Mouse (Mus musculus) left cerebral cortex, adult 2 months (tissue): Measurements from ENCODE around the gene Siae. TPM values are rescaled to one million over a fixed set of nuclear protein-coding genes. Genes with fewer than 3 reads are reported as not detected.

Experiments used
- DNase-seq, 2 experiments: peaks; one replicate each; pipeline ENCODE4 v3.0.0; 2021 to 2022; ENCODE audit warnings: low spot score in 2 of 2, mixed read lengths in 1 of 2; ENCODE audit errors: extremely low spot score in 1 of 2
- H3K27ac ChIP-seq: fragments of 200-600 bp; 2 replicates; pipeline ENCODE4 v1.8.1; 2022
- H3K4me3 ChIP-seq: fragments of 200-600 bp; 2 replicates; pipeline ENCODE4 v1.8.1; 2022
- CTCF ChIP-seq: fragments of 200-600 bp; IDR thresholded peaks from 2 replicates; pipeline ENCODE4 v1.8.1; 2022; ENCODE audit warnings: antibody characterized with exemption, mild to moderate bottlenecking, moderate library complexity
- intact Hi-C: fragments of 180-260 bp; cut with DNase I; formaldehyde crosslinking; loops from one replicate; pipeline ENCODE4 v1.15.1; 2025
- total RNA-seq, 2 experiments: library from RNA; stranded (reverse); gene quantifications; 2 replicates each; pipeline ENCODE4 v1.2.3; 2021

Siae gene
- total RNA-seq, 2 experiments from 2014 or later, result 17.1 to 18.8 TPM

DNA sequence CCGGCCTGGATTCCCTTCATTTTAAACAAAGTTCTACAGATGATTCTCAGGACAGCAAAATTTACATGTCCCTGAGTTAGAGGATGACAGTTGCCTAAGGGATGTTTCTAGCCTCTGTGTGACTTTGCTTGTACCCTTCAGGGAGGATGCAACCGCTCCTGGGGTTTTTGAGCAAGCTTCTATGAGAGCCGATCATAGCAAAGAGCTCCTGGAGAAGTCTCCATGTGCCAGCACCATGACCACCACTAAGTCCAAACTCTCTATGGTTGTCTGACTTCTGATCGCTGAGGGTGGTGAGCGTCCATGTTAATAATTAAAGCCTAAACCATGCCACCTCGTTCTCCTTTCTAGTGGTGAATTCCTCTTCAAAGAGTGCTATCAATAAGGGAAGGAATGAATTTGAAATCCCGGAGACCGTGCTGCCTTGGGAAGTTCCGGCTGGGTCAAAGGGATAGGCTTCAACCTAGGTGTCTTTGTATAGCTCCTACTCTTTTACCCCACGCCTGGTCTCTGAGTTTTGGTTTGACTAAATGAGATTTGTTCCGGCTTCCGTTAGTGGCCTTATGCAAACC, 11.5 kb upstream of the Siae start:
- peak overlapping the region; percentile 71; the same call in 1 of the 2 replicates for H3K27ac ChIP-seq
- no peak for TF ChIP-seq CTCF
- H3K4me3 ChIP-seq, result peak overlapping the region; percentile 38; the same call in 1 of the 2 replicates
- intact Hi-C loops, result loop anchor here (1.0 to 2.0 kb wide), 2 partner anchors 81 to 113 kb away; no protein-coding TSS in a partner anchor
- DNase-seq, result no peak

- H3K27ac ChIP-seq, result peak overlapping the region; percentile 71
- peak overlapping the region; percentile 38 for H3K4me3 ChIP-seq
- peak; percentile 73 to 85 for DNase-seq
- peak; percentile 85 for TF ChIP-seq CTCF
- intact Hi-C loops, result loop anchor here (1.0 to 5.0 kb wide), 3 partner anchors 81 to 388 kb away; no protein-coding TSS in a partner anchor
These were observed 10.9 kb upstream of the Siae start for GRCm38 (mm10) chr9:37544447-37545165.

DNA sequence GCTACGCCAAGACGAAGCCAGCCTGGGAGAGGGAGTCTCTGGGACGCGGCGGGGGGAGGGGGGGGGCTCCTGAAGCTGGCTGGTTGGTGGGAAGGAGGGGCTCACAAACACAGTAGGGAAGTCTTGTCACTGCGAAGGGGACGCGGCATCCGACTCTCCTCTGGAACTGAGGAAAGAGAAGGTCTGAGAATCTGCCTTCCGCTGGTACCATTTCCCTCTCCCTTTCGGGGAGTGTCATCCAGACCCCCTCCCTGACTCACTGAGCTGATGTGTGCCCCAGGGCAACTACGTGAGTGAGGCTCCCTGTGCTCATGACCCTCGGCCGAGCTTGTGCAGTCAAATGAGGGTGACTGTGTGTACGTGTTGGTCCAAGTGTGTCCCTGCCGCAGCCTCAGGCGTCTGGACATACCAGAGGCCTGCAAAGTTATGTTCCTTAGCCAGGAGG, 10.3 kb upstream of the Siae start:
- H3K4me3 ChIP-seq, result peak overlapping the region; percentile 38; the same call in 1 of the 2 replicates
- no peak for TF ChIP-seq CTCF
- peak overlapping the region; percentile 71 for H3K27ac ChIP-seq
- intact Hi-C loops, result loop anchor here (2.0 to 5.0 kb wide), 2 partner anchors 114 to 387 kb away; no protein-coding TSS in a partner anchor
- peak in 1 of 2 experiments; percentile 37 for DNase-seq

GRCm38 (mm10) chr9:37545847-37546452, 9.5 kb upstream of the Siae start:
- DNase-seq, result no peak
- intact Hi-C loops, result loop anchor here (2.0 to 5.0 kb wide), 2 partner anchors 115 to 386 kb away; no protein-coding TSS in a partner anchor
- Histone ChIP-seq H3K4me3 (peak overlapping the region; percentile 38), H3K27ac (peak overlapping the region; percentile 71)
- TF ChIP-seq CTCF, result no peak

DNA sequence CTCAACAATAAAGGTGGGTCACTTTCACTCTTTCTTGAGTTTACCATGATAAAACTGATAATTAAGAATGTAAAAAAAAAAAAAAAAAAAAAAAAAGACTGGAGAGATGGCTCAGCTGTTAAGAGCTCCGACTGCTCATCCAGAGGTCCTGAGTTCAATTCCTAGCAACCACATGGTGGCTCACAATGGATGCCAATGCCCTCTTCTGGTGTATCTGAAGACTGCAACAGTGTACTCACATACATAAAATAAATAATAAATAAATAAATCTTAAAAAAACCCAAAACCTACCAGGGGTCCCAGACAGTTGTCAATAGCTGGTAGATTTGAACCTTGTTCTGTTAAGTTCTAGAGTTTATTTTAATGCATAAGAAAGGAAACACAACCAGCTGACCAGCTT, 8.6 kb upstream of the Siae start:
- TF ChIP-seq CTCF, result peak; percentile 57
- Histone ChIP-seq H3K27ac (no peak overlapping the region), H3K4me3 (peak overlapping the region; percentile 7; the same call in 1 of the 2 replicates)
- intact Hi-C loops, result loop anchor here (5.0 kb wide), 1 partner anchor 385 kb away; no protein-coding TSS in a partner anchor
- no peak for DNase-seq

DNA sequence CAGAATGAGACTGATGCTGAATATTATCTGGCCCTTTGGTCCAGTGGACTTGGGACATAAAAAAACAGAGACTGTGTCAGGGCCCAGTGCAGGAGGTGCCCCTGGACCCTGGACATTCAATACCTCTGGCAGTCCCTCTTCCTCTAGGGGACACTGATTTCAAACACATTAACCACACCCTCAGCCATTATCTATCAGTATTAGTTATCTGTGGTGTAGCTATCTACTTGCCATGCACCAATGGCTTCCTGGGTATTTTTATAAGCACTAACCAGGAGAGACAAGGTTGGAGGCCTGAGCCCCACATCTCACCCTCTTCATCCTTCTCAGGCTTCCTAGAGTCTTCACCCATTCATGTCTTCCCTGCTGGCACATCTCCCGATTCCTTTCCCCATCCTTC, 5.1 kb upstream of the Siae start:
- Histone ChIP-seq H3K27ac (peak overlapping the region; percentile 97), H3K4me3 (peak overlapping the region; percentile 70)
- no peak for DNase-seq
- no peak for TF ChIP-seq CTCF
- intact Hi-C loops, result loop anchor here (10.0 kb wide), 1 partner anchor 274 kb away; no protein-coding TSS in a partner anchor

DNA sequence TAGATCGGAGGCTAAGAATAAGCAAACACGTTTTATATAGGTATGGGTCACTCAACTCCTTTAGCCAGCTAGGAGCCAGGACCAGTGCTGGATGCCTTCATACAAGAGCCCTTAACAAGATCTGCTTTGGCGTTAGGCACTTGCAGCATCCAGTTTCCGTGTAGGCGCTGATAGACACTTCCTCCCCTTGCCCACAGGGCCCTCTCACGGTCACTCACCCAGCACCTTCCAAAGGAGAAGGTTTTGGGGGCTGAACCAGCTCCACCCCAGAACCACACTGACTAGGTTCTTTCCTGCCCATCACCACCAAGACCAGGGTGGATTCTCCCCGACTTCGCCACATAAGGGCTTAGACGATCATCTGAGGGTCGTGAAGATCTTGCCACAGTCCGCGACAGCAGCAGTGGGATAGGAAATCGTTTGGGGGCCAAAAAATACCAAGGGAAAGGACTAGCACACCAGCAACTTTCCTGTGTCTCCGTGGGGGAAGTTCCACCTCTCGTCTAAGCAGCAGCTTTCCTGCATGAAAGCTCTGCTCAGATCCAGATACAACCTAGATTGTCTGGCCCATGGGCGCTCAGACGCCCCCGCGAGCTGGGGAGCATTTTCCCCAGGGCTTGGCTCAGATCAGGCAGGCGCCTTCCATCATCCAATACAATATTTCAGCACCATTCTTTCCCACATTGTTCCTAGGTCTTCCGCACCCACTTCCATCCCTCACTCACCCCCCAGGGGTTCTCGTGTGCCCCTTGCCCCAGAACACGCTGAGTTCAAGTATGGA, 3.6 kb upstream of the Siae start:
- TF ChIP-seq CTCF, result no peak; the same call in 1 of the 2 replicates
- no peak for DNase-seq
- intact Hi-C loops, result loop anchor here (1.0 to 10.0 kb wide), 2 partner anchors 61 to 273 kb away; partner anchors contain the start of gene Spa17
- H3K4me3 ChIP-seq, result peak overlapping the region; percentile 70
- peak overlapping the region; percentile 97 for H3K27ac ChIP-seq

- peak within 1 kb of the TSS; percentile 97 for H3K27ac ChIP-seq
These were observed 2.8 kb upstream of the Siae start, which contains the start of gene Nrgn for GRCm38 (mm10) chr9:37552536-37553293. Nrgn (minus strand) TSS chr9:37552904.

GRCm38 (mm10) chr9:37554279-37554678, 1.2 kb upstream of the Siae start:
- Histone ChIP-seq H3K4me3 (no peak overlapping the region), H3K27ac (peak overlapping the region; percentile 85)
- intact Hi-C loops, result loop anchor here (10.0 kb wide), 1 partner anchor 271 kb away; no protein-coding TSS in a partner anchor
- no peak for TF ChIP-seq CTCF
- DNase-seq, result no peak

More at GRCm38 (mm10) chr9:37552536-37553293, 2.8 kb upstream of the Siae start, which contains the start of gene Nrgn:
- H3K4me3 ChIP-seq, result peak within 1 kb of the TSS; percentile 70
- intact Hi-C loops, result loop anchor here (1.0 to 10.0 kb wide), 2 partner anchors 61 to 272 kb away; partner anchors contain the start of gene Spa17
- TF ChIP-seq CTCF, result no peak
- DNase-seq, result peak; percentile 85 to 87

GRCm38 (mm10) chr9:37556366-37556765, 868 bp downstream of the Siae start:
- no peak for DNase-seq
- intact Hi-C loops, result loop anchor here (1.0 to 10.0 kb wide), 2 partner anchors 12 to 268 kb away; no protein-coding TSS in a partner anchor
- H3K27ac ChIP-seq, result peak overlapping the region; percentile 85

More at GRCm38 (mm10) chr9:37556366-37556765, 868 bp downstream of the Siae start:
- no peak overlapping the region for H3K4me3 ChIP-seq
- TF ChIP-seq CTCF, result no peak
